Mouse (Mus musculus): ENCODE measurements at regions not wholly inside any gene's neighbourhood (a gene's known extent, or its start where the extent isn't known, plus 50 kb on each side); places are given as distances from the start of the nearest gene placed in this dataset.

DNA sequence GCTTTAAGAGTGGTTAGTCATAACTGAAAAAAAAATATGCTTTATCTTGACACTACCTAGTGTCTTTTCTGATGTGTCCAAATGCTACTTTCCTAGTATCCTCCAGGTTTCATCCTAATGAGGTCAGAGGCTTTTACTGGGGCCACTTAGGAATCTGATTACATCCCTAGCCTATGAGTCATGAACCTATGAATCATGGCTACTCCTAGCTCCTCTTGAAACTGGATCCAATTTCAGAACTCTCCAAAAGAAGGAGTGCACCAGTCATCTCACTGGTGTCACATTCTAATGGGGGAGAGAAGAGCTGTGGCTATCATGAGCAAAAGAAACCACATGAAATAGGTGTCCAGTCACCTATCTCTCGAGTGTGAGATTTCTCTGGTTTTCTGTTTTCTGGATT lies 432.6 kb downstream of the 4930474N05Rik start:
- DNase-seq (ENCODE audit: low spot score) (no peak), ATAC-seq (replicated peaks; ENCODE audit: insufficient number of reproducible peaks, low FRiP score, low TSS enrichment, low read depth) (no peak)
- no peaks in the 10 kb centered on the region for H3K9me3 ChIP-seq (replicated peaks; ENCODE audit: control insufficient read depth, low read length)
- H3K27ac ChIP-seq (replicated peaks; ENCODE audit: low read depth, low read length) = no peak overlapping the region
- 75% methylated on average over 1 of the region's 1 CpGs for WGBS
- no peak overlapping the region for H3K4me3 ChIP-seq (ENCODE audit: low read depth, low read length)
- H3K4me1 ChIP-seq (ENCODE audit: control insufficient read depth, insufficient read depth, low read length) = no peaks in the 10 kb centered on the region
- H3K4me2 ChIP-seq (ENCODE audit: low read depth, low read length) = no peak overlapping the region
- H3K36me3 ChIP-seq (replicated peaks; ENCODE audit: control insufficient read depth, insufficient read depth, low read depth, low read length) = no peaks in the 10 kb centered on the region
- H3K27me3 ChIP-seq (ENCODE audit: control insufficient read depth, insufficient read depth, low read length) = no peaks in the 10 kb centered on the region
- H3K9ac ChIP-seq (replicated peaks; ENCODE audit: low read length) = no peak overlapping the region

DNA sequence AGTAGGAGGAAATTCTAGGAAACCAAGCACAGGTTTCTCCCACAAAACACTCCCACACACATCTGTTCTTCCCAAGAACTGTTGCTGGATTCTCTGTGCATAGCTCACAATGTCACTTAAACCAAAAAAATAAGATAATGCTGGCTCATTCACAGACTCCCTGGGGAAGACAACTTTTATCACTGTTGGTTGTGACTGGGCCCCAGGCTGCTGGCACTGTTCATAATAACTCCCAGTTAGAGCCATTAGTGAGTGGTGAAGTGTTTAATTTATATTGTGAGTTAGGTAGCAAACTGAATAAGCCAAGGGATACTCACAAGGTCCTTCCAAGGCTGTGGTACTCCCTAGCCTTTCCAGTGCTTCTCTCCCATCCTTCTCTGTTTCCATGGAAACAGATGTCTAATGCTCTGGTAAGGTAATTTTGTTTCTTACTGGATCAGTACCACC lies 430.9 kb downstream of the 4930474N05Rik start:
- Histone ChIP-seq H3K27ac (replicated peaks; ENCODE audit: low read depth, low read length) (no peak overlapping the region), H3K4me1 (ENCODE audit: control insufficient read depth, insufficient read depth, low read length) (no peaks in the 10 kb centered on the region), H3K4me2 (ENCODE audit: low read depth, low read length) (no peak overlapping the region), H3K9me3 (replicated peaks; ENCODE audit: control insufficient read depth, low read length) (no peaks in the 10 kb centered on the region), H3K4me3 (ENCODE audit: low read depth, low read length) (no peak overlapping the region), H3K36me3 (replicated peaks; ENCODE audit: control insufficient read depth, insufficient read depth, low read depth, low read length) (no peaks in the 10 kb centered on the region), H3K27me3 (ENCODE audit: control insufficient read depth, insufficient read depth, low read length) (no peaks in the 10 kb centered on the region), H3K9ac (replicated peaks; ENCODE audit: low read length) (no peak overlapping the region)
- no peak for ATAC-seq (replicated peaks; ENCODE audit: insufficient number of reproducible peaks, low FRiP score, low TSS enrichment, low read depth)
- DNase-seq (ENCODE audit: low spot score) = no peak

DNA sequence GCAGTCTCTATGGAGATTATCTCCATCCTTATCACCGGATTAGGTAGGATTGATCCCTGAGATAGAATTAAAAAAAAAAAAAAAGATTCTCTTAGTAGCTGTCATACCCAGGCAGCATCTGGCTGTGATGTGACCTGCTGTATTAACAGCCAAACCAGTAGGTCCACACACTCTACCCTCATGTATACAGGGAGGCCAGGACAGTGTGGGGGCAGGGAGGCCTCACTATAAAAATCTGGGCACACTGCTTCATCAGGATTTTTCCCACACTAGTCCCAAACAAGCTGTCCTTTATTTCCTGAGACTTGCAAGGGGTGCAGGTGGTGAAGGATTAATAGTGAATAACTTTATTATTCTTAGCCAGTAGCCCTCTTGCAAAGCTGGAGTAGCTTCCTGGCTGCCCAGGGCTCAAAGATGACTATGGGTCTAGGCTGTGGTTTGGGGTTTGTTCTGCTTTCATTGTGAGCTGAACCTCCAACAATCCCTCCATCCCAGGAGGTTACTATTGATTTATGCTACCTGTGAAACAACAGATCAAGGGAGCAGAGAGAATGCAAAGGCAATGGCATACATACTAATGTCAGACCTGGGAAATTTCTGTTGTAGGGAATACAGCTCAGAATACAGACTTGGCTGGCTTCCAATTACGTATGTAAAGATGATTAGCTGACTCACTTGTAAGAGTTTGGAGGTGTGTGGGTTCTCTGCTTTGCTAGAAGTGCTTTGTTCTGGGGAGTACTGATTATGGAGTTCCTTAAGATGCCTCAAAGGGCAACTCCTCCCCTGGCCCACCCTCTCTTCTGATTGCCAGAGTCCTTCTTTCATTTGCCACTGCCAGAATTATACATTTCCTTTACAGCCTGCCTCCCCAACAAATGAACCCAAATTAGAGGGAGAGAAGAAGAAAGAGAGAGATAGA lies 407.6 kb downstream of the 4930474N05Rik start:
- no peak for DNase-seq (ENCODE audit: low spot score)
- ATAC-seq (replicated peaks; ENCODE audit: insufficient number of reproducible peaks, low FRiP score, low TSS enrichment, low read depth) = no peak

DNA sequence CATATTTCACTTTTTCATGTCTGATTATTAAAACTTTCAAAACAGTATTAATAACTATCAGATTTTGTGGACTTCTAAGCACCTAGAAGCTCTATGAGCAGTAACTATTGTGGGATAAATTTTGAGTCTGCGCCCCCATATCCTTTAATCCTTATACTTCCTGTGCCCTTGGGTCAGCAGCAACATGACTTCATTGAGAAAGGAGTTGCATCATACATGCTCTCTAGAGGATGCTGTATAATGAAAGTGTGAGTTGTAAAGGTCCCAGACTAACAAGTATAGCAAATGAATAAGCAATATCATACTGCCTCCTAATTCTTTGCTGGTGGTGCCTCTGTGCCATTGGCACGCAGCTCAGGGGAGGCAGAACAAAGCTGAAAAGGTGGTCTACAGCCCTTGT lies 404.6 kb downstream of the 4930474N05Rik start:
- H3K4me3 ChIP-seq (ENCODE audit: low read depth, low read length) = no peak overlapping the region
- WGBS = 88% methylated on average over 2 of the region's 2 CpGs
- H3K27me3 ChIP-seq (ENCODE audit: control insufficient read depth, insufficient read depth, low read length) = no peaks in the 10 kb centered on the region
- H3K36me3 ChIP-seq (replicated peaks; ENCODE audit: control insufficient read depth, insufficient read depth, low read depth, low read length) = no peaks in the 10 kb centered on the region
- H3K9me3 ChIP-seq (replicated peaks; ENCODE audit: control insufficient read depth, low read length) = no peaks in the 10 kb centered on the region
- H3K27ac ChIP-seq (replicated peaks; ENCODE audit: low read depth, low read length) = no peak overlapping the region
- H3K4me1 ChIP-seq (ENCODE audit: control insufficient read depth, insufficient read depth, low read length) = no peaks in the 10 kb centered on the region
- DNase-seq (ENCODE audit: low spot score) = no peak
- no peak overlapping the region for H3K4me2 ChIP-seq (ENCODE audit: low read depth, low read length)
- ATAC-seq (replicated peaks; ENCODE audit: insufficient number of reproducible peaks, low FRiP score, low TSS enrichment, low read depth) = no peak
- no peak overlapping the region for H3K9ac ChIP-seq (replicated peaks; ENCODE audit: low read length)

More for the DNA sequence above, 407.6 kb downstream of the 4930474N05Rik start:
- Histone ChIP-seq H3K27ac (replicated peaks; ENCODE audit: low read depth, low read length) (no peak overlapping the region), H3K4me1 (ENCODE audit: control insufficient read depth, insufficient read depth, low read length) (no peaks in the 10 kb centered on the region), H3K36me3 (replicated peaks; ENCODE audit: control insufficient read depth, insufficient read depth, low read depth, low read length) (no peaks in the 10 kb centered on the region), H3K4me2 (ENCODE audit: low read depth, low read length) (no peak overlapping the region), H3K9me3 (replicated peaks; ENCODE audit: control insufficient read depth, low read length) (no peaks in the 10 kb centered on the region), H3K9ac (replicated peaks; ENCODE audit: low read length) (no peak overlapping the region), H3K4me3 (ENCODE audit: low read depth, low read length) (no peak overlapping the region), H3K27me3 (ENCODE audit: control insufficient read depth, insufficient read depth, low read length) (no peaks in the 10 kb centered on the region)
- 65% methylated on average over 2 of the region's 2 CpGs for WGBS

DNA sequence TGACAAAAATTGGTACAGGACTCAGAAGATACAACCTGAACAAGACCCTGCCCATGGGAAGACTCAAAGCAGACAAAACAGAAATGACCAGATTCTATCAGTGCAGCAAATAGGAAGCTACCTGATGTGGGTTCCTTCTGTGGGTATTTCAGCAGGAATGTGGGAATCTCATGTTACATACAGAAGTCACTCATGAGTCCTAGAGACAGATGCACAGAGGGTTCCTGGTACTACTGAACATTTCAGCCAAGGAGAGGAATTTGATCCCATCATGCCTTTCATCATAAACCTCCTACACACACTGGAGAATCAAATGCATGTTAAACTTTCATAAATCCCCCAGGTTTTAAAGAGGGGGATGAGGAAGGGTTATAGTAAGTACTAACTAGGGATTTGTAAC lies 390.8 kb downstream of the 4930474N05Rik start:
- ATAC-seq (replicated peaks; ENCODE audit: insufficient number of reproducible peaks, low FRiP score, low TSS enrichment, low read depth) (no peak), DNase-seq (ENCODE audit: low spot score) (no peak)
- Histone ChIP-seq H3K4me2 (ENCODE audit: low read depth, low read length) (no peak overlapping the region), H3K4me3 (ENCODE audit: low read depth, low read length) (no peak overlapping the region), H3K27ac (replicated peaks; ENCODE audit: low read depth, low read length) (no peak overlapping the region), H3K4me1 (ENCODE audit: control insufficient read depth, insufficient read depth, low read length) (no peaks in the 10 kb centered on the region), H3K27me3 (ENCODE audit: control insufficient read depth, insufficient read depth, low read length) (no peaks in the 10 kb centered on the region), H3K36me3 (replicated peaks; ENCODE audit: control insufficient read depth, insufficient read depth, low read depth, low read length) (no peaks in the 10 kb centered on the region), H3K9me3 (replicated peaks; ENCODE audit: control insufficient read depth, low read length) (no peaks in the 10 kb centered on the region), H3K9ac (replicated peaks; ENCODE audit: low read length) (no peak overlapping the region)

DNA sequence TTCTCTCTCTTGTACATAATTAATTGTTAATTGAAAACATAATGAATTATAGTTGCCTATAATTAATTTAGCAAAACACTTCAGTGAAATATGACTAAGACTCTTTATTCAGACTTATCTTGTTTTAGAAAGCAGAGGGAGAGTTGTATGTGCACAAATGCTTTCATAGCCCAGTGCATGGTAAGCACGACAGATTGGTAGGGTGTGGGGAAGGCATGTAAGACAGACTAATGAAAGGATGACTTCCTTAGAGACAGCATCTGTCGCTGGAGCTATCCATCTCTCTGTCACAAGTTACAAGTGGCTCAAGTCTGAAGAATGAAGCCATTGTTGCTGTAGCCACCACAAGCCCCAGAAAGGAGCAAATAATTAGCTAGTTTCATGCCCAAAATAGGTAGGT lies 376.9 kb downstream of the 4930474N05Rik start:
- no peak overlapping the region for H3K27ac ChIP-seq (replicated peaks; ENCODE audit: low read depth, low read length)
- ATAC-seq (replicated peaks; ENCODE audit: insufficient number of reproducible peaks, low FRiP score, low TSS enrichment, low read depth) (no peak), DNase-seq (ENCODE audit: low spot score) (no peak)
- 43% methylated on average over 2 of the region's 2 CpGs for WGBS
- no peaks in the 10 kb centered on the region for H3K27me3 ChIP-seq (ENCODE audit: control insufficient read depth, insufficient read depth, low read length)
- no peaks in the 10 kb centered on the region for H3K9me3 ChIP-seq (replicated peaks; ENCODE audit: control insufficient read depth, low read length)
- H3K4me1 ChIP-seq (ENCODE audit: control insufficient read depth, insufficient read depth, low read length) = no peaks in the 10 kb centered on the region
- no peak overlapping the region for H3K9ac ChIP-seq (replicated peaks; ENCODE audit: low read length)
- no peak overlapping the region for H3K4me2 ChIP-seq (ENCODE audit: low read depth, low read length)
- H3K36me3 ChIP-seq (replicated peaks; ENCODE audit: control insufficient read depth, insufficient read depth, low read depth, low read length) = no peaks in the 10 kb centered on the region
- no peak overlapping the region for H3K4me3 ChIP-seq (ENCODE audit: low read depth, low read length)

DNA sequence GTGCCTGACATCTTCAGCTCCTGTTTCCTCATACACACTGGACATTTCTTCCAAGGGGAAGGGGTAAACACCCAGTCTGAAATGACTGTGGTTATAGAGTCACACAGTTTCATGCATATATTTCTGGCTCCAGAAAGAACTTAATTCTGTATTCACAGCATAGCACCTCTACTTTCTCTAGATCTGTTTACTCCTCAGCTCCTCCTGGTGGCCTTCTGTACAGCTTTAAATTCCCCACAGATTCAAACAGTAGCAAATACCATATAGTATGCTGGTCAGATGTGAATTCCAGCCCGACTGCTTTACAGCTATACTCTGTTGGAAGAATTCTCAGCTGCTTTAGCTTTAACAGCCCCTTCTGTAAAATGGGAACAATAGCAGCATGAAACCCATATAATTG lies 375.6 kb downstream of the 4930474N05Rik start:
- no peak overlapping the region for H3K27ac ChIP-seq (replicated peaks; ENCODE audit: low read depth, low read length)
- DNase-seq (ENCODE audit: low spot score) = no peak
- no peak overlapping the region for H3K4me3 ChIP-seq (ENCODE audit: low read depth, low read length)
- ATAC-seq (replicated peaks; ENCODE audit: insufficient number of reproducible peaks, low FRiP score, low TSS enrichment, low read depth) = no peak
- H3K9ac ChIP-seq (replicated peaks; ENCODE audit: low read length) = no peak overlapping the region
- H3K4me2 ChIP-seq (ENCODE audit: low read depth, low read length) = no peak overlapping the region
- H3K27me3 ChIP-seq (ENCODE audit: control insufficient read depth, insufficient read depth, low read length) = no peaks in the 10 kb centered on the region
- no peaks in the 10 kb centered on the region for H3K4me1 ChIP-seq (ENCODE audit: control insufficient read depth, insufficient read depth, low read length)
- WGBS = 53% methylated on average over 1 of the region's 1 CpGs
- no peaks in the 10 kb centered on the region for H3K9me3 ChIP-seq (replicated peaks; ENCODE audit: control insufficient read depth, low read length)
- no peaks in the 10 kb centered on the region for H3K36me3 ChIP-seq (replicated peaks; ENCODE audit: control insufficient read depth, insufficient read depth, low read depth, low read length)

DNA sequence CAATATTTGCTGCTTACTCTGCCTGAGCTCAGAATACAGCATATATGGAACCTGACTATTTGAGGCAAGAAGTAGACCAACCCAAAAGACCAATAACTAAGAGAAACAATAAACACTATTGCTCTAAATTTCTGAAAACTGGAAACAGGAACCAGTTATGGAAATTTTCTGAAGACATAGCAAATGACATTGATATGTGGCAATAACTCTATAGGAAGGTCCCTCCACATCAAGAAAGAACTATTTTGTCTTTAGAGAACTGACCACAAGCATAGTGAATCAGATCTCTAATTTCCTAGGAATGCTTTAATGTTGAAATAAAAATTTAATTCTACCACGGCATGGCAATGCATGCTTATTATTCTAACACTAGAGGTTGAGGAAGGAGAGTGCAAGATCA lies 358.3 kb downstream of the 4930474N05Rik start:
- Histone ChIP-seq H3K9ac (replicated peaks; ENCODE audit: low read length) (no peak overlapping the region), H3K27ac (replicated peaks; ENCODE audit: low read depth, low read length) (no peak overlapping the region), H3K4me1 (ENCODE audit: control insufficient read depth, insufficient read depth, low read length) (no peaks in the 10 kb centered on the region), H3K4me3 (ENCODE audit: low read depth, low read length) (no peak overlapping the region), H3K4me2 (ENCODE audit: low read depth, low read length) (no peak overlapping the region), H3K27me3 (ENCODE audit: control insufficient read depth, insufficient read depth, low read length) (no peaks in the 10 kb centered on the region), H3K36me3 (replicated peaks; ENCODE audit: control insufficient read depth, insufficient read depth, low read depth, low read length) (no peaks in the 10 kb centered on the region), H3K9me3 (replicated peaks; ENCODE audit: control insufficient read depth, low read length) (no peaks in the 10 kb centered on the region)
- ATAC-seq (replicated peaks; ENCODE audit: insufficient number of reproducible peaks, low FRiP score, low TSS enrichment, low read depth) (no peak), DNase-seq (ENCODE audit: low spot score) (no peak)
- 81% methylated on average over 1 of the region's 1 CpGs for WGBS
